Comparison of ENCODE assay signal across 28 mouse cellular contexts in the genomic region with DNA sequence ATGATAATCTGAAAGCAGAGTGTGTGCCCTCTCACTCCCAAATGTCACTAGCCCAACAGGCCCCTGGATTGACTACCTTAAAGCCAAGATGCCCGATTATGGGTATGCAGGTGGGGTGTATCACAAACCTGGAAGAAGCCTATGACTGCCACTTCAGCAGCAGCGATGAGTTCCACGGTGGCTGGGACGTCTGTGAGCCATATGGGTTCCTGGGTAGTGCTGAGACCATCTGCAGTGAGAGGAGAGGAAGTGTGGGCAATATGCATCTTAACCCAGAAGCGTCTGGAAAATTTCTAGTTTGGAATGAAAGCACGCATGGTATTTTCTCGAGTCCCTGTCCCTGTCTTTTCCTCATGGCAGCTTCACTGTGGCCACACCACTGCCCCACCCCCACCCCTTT. TPM values are rescaled to one million over a fixed set of nuclear protein-coding genes. Genes with fewer than 3 reads are reported as not detected.
DNase-seq lines count a peak whose midpoint lies in the region; ATAC-seq and TF ChIP-seq lines count a peak whose summit lies in the region.
"Had no signal": no experiment of that assay in that cellular context is flagged by ENCODE, and none has a peak within 500 bp of the region (broad histone marks: within the 10 kb centered on the region; RNA-seq: fewer than 3 reads in every experiment).

No protein-coding gene starts in this region.

- H3K4me3 ChIP-seq in forebrain, postnatal 0 days (ENCODE audit: low read depth, low read length): no peak overlapping the region
- no peak overlapping the region for H3K4me3 ChIP-seq in forebrain, embryonic 11.5 days (ENCODE audit: low read depth, low read length)
- H3K4me3 ChIP-seq: embryonic facial prominence, embryonic 13.5 days; heart, embryonic 10.5 days; hindbrain, embryonic 13.5 days had no signal

- no peak overlapping the region for H3K9ac ChIP-seq in forebrain, postnatal 0 days
- H3K9ac ChIP-seq in forebrain, embryonic 11.5 days (ENCODE audit: low read length): no peak overlapping the region
- H3K9ac ChIP-seq: embryonic facial prominence, embryonic 13.5 days; hindbrain, embryonic 13.5 days; liver, postnatal 0 days had no signal

- no peaks in the 10 kb centered on the region for H3K36me3 ChIP-seq in forebrain, postnatal 0 days (ENCODE audit: insufficient read depth)
- H3K36me3 ChIP-seq in forebrain, embryonic 11.5 days (ENCODE audit: control insufficient read depth, insufficient read depth, low read length): no peaks in the 10 kb centered on the region
- H3K36me3 ChIP-seq: hindbrain, embryonic 13.5 days had no signal

- no peaks in the 10 kb centered on the region for H3K9me3 ChIP-seq in forebrain, postnatal 0 days (ENCODE audit: low read length)
- H3K9me3 ChIP-seq in forebrain, embryonic 11.5 days (ENCODE audit: control insufficient read depth, low read length): no peaks in the 10 kb centered on the region
- H3K9me3 ChIP-seq: embryonic facial prominence, embryonic 13.5 days; heart, embryonic 10.5 days; hindbrain, embryonic 13.5 days had no signal

- H3K4me1 ChIP-seq in forebrain, postnatal 0 days (ENCODE audit: insufficient read depth): no peaks in the 10 kb centered on the region; the same call in 1 of the 2 replicates
- H3K4me1 ChIP-seq in forebrain, embryonic 11.5 days (replicated peaks; ENCODE audit: control insufficient read depth, insufficient read depth, low read length): no peaks in the 10 kb centered on the region
- H3K4me1 ChIP-seq: hindbrain, embryonic 13.5 days had no signal

- no peaks in the 10 kb centered on the region for H3K27me3 ChIP-seq in forebrain, postnatal 0 days (ENCODE audit: insufficient read depth, low read length)
- H3K27me3 ChIP-seq in forebrain, embryonic 11.5 days (ENCODE audit: control insufficient read depth, insufficient read depth, low read length): no peaks in the 10 kb centered on the region
- H3K27me3 ChIP-seq: CH12.LX; embryonic facial prominence, embryonic 13.5 days; hindbrain, embryonic 13.5 days had no signal

- DNase-seq in forebrain, postnatal 0 days: peak; percentile 72
- DNase-seq in forebrain, embryonic 11.5 days (ENCODE audit: low spot score): no peak
- DNase-seq in right cerebral cortex, adult 2 months (ENCODE audit: low spot score in 2 of 2): peak; percentile 33 to 34
- DNase-seq in right cerebral cortex, adult 18-20 months: no peak
- peak; percentile 23 for DNase-seq in induced T-regulatory cell, adult 2 months (ENCODE audit: low read depth)
- peak; percentile 26 for DNase-seq in naive thymus-derived CD4-positive, alpha-beta T cell, adult 2 months (ENCODE audit: low read depth)
- no peak for DNase-seq in embryo, embryonic 10 days (ENCODE audit: low spot score)
- DNase-seq: adrenal gland, postnatal 14 days; cerebellum, adult 18-20 months; kidney, adult 8-10 months; kidney, postnatal 14 days; liver, postnatal 0 days; lung, postnatal 10 days; midbrain, embryonic 14.5 days; thymus, adult 18-20 months had no signal

- 59% methylated on average over 7 of the region's 7 CpGs for WGBS in forebrain, postnatal 0 days
- 80% methylated on average over 7 of the region's 7 CpGs for WGBS in forebrain, embryonic 11.5 days

- no peak for TF ChIP-seq CTCF in forebrain, postnatal 0 days (IDR thresholded peaks at IDR 0.05; ENCODE audit: low read depth)

- no peak overlapping the region for H3K4me2 ChIP-seq in forebrain, postnatal 0 days (ENCODE audit: low read depth)
- no peak overlapping the region for H3K4me2 ChIP-seq in forebrain, embryonic 11.5 days (ENCODE audit: low read depth, low read length, severe bottlenecking)
- H3K4me2 ChIP-seq: embryonic facial prominence, embryonic 13.5 days; hindbrain, embryonic 13.5 days had no signal

- ATAC-seq in forebrain, postnatal 0 days: peak; percentile 82
- ATAC-seq in forebrain, embryonic 11.5 days (replicated peaks; ENCODE audit: low FRiP score): no peak
- ATAC-seq in erythroid progenitor cell, adult 5-6 weeks (replicated peaks; ENCODE audit: low FRiP score, poor library complexity, severe bottlenecking): no peak
- ATAC-seq: liver, postnatal 0 days had no signal

- H3K27ac ChIP-seq in forebrain, postnatal 0 days (ENCODE audit: low read depth, low read length): peak overlapping the region; percentile 21; the same call in 1 of the 2 replicates
- H3K27ac ChIP-seq in forebrain, embryonic 11.5 days (ENCODE audit: low read depth, low read length): no peak overlapping the region
- H3K27ac ChIP-seq: embryonic facial prominence, embryonic 13.5 days; hindbrain, embryonic 13.5 days had no signal

RNA-seq across cellular contexts. Expression of gene Erp27, which starts 0.4 kb away (rescaled TPM):
- 0.19 and 0.77 TPM in 2 replicates for total RNA-seq in forebrain, postnatal 0 days (2014; rRNA removed)
- polyA plus RNA-seq in forebrain, postnatal 0 days (2015; fragmentation: Nextera tagmentation; extraction: Ambion mirVana): 0.79 and 0.92 TPM in 2 replicates
- polyA plus RNA-seq in forebrain, embryonic 11.5 days (2014; fragmentation: Nextera tagmentation; extraction: Ambion mirVana): not detected in 2 replicates
- total RNA-seq in erythroid progenitor cell, adult 5-6 weeks (2015; ENCODE audit: low replicate concordance): not detected in 2 replicates
- total RNA-seq in erythroid progenitor cell, adult 5-6 weeks (2017; ENCODE audit: low replicate concordance): not detected in 2 replicates
- total RNA-seq: adrenal gland, postnatal 14 days; gastrocnemius, adult 18-20 months; gastrocnemius, postnatal 4 days; heart, postnatal 25 days; left cerebral cortex, postnatal 36 days; MEL had no signal
- polyA plus RNA-seq: hindbrain, embryonic 13.5 days; midbrain, embryonic 14.5 days; neural tube, embryonic 14.5 days had no signal

RNA-seq across cellular contexts. Expression of gene Pde6h, which starts 2.0 kb away (rescaled TPM):
- total RNA-seq in forebrain, postnatal 0 days (2014; rRNA removed): 0.05 and 0.31 TPM in 2 replicates
- 0.34 TPM in 1 of 2 replicates, not detected in the other for polyA plus RNA-seq in forebrain, postnatal 0 days (2015; fragmentation: Nextera tagmentation; extraction: Ambion mirVana)
- not detected in 2 replicates for polyA plus RNA-seq in forebrain, embryonic 11.5 days (2014; fragmentation: Nextera tagmentation; extraction: Ambion mirVana)
- not detected in 2 replicates for total RNA-seq in erythroid progenitor cell, adult 5-6 weeks (2015; ENCODE audit: low replicate concordance)
- total RNA-seq in erythroid progenitor cell, adult 5-6 weeks (2017; ENCODE audit: low replicate concordance): 0.51 TPM in 1 of 2 replicates, not detected in the other
- total RNA-seq: gastrocnemius, adult 18-20 months; gastrocnemius, postnatal 4 days; heart, postnatal 25 days; MEL had no signal
- polyA plus RNA-seq: embryonic facial prominence, embryonic 13.5 days; heart, embryonic 10.5 days; hindbrain, embryonic 13.5 days; intestine, embryonic 14.5 days; midbrain, embryonic 14.5 days; neural tube, embryonic 14.5 days; small intestine, adult 2 months had no signal

RNA-seq across cellular contexts. Expression of gene Arhgdib, which starts 20.1 kb away (rescaled TPM):
- 14.9 and 23.0 TPM in 2 replicates for total RNA-seq in forebrain, postnatal 0 days (2014; rRNA removed)
- polyA plus RNA-seq in forebrain, postnatal 0 days (2015; fragmentation: Nextera tagmentation; extraction: Ambion mirVana): 29.3 and 37.5 TPM in 2 replicates
- 21.3 and 25.2 TPM in 2 replicates for polyA plus RNA-seq in forebrain, embryonic 11.5 days (2014; fragmentation: Nextera tagmentation; extraction: Ambion mirVana)
- 616 and 634 TPM in 2 replicates for total RNA-seq in erythroid progenitor cell, adult 5-6 weeks (2015; ENCODE audit: low replicate concordance)
- total RNA-seq in erythroid progenitor cell, adult 5-6 weeks (2017; ENCODE audit: low replicate concordance): 160 and 179 TPM in 2 replicates

RNA-seq across cellular contexts. Expression of gene Mgp, which starts 46.0 kb away (rescaled TPM):
- 31.2 and 32.7 TPM in 2 replicates for total RNA-seq in forebrain, postnatal 0 days (2014; rRNA removed)
- 39.9 and 57.8 TPM in 2 replicates for polyA plus RNA-seq in forebrain, postnatal 0 days (2015; fragmentation: Nextera tagmentation; extraction: Ambion mirVana)
- 1.9 and 2.2 TPM in 2 replicates for polyA plus RNA-seq in forebrain, embryonic 11.5 days (2014; fragmentation: Nextera tagmentation; extraction: Ambion mirVana)
- not detected in 2 replicates for total RNA-seq in erythroid progenitor cell, adult 5-6 weeks (2015; ENCODE audit: low replicate concordance)
- 1.4 TPM in 1 of 2 replicates, not detected in the other for total RNA-seq in erythroid progenitor cell, adult 5-6 weeks (2017; ENCODE audit: low replicate concordance)
- total RNA-seq: CH12.LX, MEL had no signal

Comparison
In these comparisons a context has a peak if more than half of its experiments do, and no peak if none do; other contexts are left out.
1. DNase-seq: peak in forebrain, postnatal 0 days (single experiment), right cerebral cortex, adult 2 months (2 of 2), induced T-regulatory cell, adult 2 months (single experiment) and naive thymus-derived CD4-positive, alpha-beta T cell, adult 2 months (single experiment); none in forebrain, embryonic 11.5 days (single experiment), right cerebral cortex, adult 18-20 months (single experiment) and embryo, embryonic 10 days (single experiment).